Mouse (Mus musculus) C2C12 (cell line): ENCODE measurements at regions not wholly inside any gene's neighbourhood (a gene's known extent, or its start where the extent isn't known, plus 50 kb on each side); places are given as distances from the start of the nearest gene placed in this dataset.

ENCODE experiments used
- CEBPB ChIP-seq: IDR thresholded peaks from one replicate; pipeline ENCODE4 v1.6.1; 2011; ENCODE audit warnings: low read depth, mild to moderate bottlenecking, control low read depth, moderate library complexity
- CTCF ChIP-seq: IDR thresholded peaks from one replicate; pipeline ENCODE4 v1.5.1; 2011; ENCODE audit not compliant: control insufficient read depth, insufficient read depth, insufficient read length
- FOSL1 ChIP-seq: IDR thresholded peaks from one replicate; pipeline ENCODE4 v1.8.0; 2011; ENCODE audit warnings: mild to moderate bottlenecking, low read length; ENCODE audit not compliant: poor library complexity, insufficient read depth, severe bottlenecking

DNA sequence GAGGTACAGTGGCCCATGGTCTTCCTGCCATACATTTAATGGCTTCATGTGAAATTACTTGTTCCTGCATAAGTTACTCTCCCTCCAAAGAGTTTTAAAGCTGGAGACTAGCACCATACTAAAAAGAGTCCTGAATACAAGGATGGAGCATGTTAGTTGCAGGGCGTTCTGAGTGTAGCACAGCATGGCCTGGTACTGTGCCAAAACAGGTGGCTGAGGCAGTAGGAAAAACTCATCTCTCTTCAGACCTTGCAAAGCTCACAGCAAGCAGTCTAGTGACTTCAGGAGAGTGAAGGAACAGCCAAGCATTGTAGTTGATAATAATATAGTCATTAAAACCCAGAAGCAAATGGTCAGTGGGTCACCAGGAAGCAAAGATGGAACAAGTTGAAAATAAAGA, 699.0 kb downstream of the Olfm4 start:
- TF ChIP-seq CTCF, result no peak
- TF ChIP-seq FOSL1, result no peak
- no peak for TF ChIP-seq CEBPB
